Mouse (Mus musculus) neutrophil, adult 5-6 weeks (primary cell): Measurements from ENCODE around the gene Mthfd2. TPM values are rescaled to one million over a fixed set of nuclear protein-coding genes. Genes with fewer than 3 reads are reported as not detected.

Experiments used
- ATAC-seq: fragments of 151-379, 151-347 bp; 2 replicates; pipeline ENCODE4 v1.8.0; 2017; ENCODE audit warnings: mild to moderate bottlenecking, moderate TSS enrichment; ENCODE audit not compliant: insufficient number of reproducible peaks, poor library complexity, low FRiP score, severe bottlenecking; ENCODE audit errors: extremely low read depth
- total RNA-seq: library from RNA; stranded (forward); fragments of 200-1000 nt; gene quantifications from 2 replicates; pipeline ENCODE4 v1.2.3, GENCODE M21; 2017

Mthfd2 gene
- total RNA-seq, 1 experiment from 2014 or later = 8.4 TPM

- no peak for ATAC-seq
Measured at GRCm38 (mm10) chr6:83280256-83280955, 45.3 kb downstream of the Mthfd2 start.

DNA sequence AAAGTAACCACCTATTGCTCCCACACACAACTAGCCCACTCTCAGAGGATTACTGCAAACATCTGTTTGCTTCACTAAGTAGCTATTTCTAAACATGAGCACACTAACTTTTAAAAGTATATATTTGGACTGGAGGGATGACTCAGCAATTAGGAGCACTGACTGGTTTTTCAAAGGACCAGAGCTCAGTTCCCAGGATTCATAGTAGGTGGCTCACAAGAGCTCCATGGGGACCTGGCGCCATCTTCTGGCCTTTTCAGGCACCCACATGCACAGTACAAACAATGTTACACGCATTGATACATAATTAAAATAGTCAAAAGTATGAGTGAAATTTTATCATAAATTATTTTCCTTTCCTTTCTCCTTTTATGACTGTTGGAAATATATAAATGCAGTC lies 46.8 kb downstream of the Mthfd2 start:
- no peak for ATAC-seq

DNA sequence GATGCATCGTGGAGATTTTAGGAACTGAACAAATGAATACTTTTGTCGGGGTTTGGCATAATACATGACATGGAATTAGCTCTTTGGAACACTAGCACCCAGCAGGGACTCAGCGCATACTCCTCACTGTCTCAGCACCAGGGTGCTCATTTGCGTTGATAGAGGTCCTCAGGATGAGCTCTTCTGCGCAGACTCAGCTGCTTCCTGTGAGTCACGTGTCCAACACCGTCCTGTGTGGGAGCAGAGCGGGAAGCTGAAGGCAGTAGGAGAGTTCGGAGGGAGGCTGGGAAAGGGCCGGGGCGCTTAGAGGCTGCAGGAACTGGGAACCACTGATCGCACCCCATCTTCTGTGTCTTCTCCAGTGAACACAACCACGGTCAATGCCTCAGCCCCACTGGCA lies 48.6 kb downstream of the Mthfd2 start:
- no peak for ATAC-seq

DNA sequence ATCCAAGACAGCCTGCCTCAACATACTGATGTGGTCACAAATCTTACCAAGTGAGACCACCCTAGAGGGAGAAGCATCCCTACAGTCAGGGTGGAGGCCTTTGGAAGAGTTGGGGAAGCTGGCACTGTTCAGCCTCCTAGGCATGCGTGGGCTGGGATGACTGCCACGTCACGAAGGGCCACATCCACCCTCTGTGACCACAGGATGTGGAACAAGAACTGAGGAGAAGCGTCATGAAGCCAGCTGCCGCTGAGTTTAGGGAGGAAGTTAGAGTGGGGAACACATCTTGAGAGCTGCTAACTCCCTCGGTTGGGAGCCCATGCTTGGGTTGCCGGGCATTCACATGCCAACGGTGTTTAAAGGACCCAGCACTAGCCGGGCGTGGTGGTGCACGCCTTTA lies 52.0 kb downstream of the Mthfd2 start:
- no peak for ATAC-seq

DNA sequence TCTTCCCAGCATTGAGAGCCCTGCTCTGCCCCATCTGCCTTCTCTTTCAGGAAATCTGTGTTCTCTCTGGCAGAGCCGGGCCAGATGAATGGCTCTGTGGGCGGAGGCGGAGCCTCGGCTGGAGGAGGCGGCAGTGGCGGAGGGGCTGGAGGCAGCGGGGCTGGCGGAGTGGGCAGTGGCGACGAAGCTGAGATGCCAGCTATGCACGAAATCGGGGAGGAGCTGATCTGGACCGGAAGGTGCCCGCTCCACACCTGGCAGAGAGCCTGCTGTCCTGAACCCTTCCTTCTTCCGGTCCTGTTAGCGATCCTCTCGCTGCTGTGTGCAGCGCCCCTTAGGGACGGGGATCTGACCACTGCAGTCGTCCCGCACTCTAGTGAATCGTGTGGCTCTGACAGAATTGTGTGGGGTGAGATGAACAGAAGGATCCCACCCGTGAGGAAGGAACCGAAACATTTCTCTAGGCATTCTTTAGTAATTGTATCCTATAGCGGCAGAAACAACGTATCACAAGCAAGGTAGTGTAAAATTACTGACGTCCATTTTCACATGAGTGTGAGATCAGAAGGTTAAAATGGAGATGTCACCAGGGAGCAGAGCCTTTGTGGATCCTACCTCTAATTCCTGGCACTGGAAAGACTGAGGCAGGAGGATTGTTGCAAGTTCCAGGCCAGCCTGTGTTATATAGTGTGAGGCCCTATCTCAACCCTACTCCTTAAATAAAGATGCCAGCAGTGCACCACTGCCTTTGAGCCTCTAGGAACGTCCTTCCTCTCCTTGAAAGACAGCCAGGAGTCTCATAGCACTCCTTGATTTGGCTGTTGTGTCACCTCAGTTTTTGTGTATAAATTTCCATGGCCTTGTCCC lies 57.3 kb downstream of the Mthfd2 start:
- ATAC-seq = peak; percentile 65; the same call in 1 of the 2 replicates

DNA sequence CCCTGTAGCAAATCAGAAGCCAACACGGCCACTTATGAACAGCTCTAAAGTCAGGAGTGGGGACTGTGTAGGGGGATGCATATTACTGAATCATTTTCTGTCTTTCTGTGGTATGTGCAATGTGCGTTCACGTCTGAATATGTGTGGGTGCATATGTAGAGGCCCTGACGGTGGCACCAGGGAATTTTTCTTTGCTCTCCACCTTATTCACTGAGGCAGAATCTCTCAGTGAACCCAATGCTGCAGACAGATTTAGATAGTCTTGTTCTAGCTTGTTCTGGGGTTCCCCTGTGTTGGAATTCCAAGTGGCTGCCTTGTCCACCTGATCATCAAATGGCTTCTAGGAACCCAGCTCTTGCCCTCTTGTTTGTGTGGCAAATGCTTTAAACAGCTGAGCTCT lies 58.1 kb downstream of the Mthfd2 start:
- no peak for ATAC-seq

GRCm38 (mm10) chr6:83265653-83266052 lies 60.1 kb downstream of the Mthfd2 start:
- ATAC-seq = no peak

DNA sequence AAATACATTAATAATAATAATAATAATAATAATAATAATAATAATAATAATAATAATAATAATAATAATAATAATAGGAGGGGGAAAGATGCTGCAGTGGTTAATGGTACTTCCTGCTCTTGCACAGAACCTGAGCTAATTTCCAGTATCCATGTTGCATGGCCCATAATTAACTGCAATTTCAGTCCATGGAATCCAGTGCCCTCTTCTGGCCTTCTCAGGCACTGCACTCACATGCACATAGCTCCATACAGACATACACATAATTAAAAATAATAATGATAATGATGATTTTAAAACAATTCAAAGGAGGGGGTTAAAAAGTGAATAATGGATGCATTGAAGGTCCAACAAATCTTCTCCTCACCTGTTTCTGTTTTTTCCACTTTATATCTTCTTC lies 60.5 kb downstream of the Mthfd2 start:
- ATAC-seq = no peak

DNA sequence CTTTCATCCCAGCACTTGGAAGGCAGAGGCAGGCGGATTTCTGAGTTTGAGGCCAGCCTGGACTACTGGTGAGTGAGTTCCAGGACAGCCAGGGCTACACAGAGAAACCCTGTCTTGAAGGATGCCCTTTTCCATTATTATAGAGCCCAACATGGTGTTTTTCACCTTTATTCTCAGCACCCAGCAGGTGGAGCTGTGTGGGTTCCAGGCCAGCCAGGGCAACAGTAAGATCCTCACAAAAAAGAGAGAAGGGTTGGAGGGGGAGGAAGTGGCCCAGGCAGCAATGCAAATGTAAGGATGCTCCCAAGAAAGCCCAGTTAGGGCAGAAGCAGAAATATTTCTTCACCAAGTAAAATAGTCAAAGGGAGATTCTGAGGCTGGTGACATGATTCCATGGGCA lies 61.2 kb downstream of the Mthfd2 start:
- no peak for ATAC-seq

Other genes with a start within 250 kb of the Mthfd2 start
- 9.5 and 15.0 TPM in 2 replicates for gene Pcgf1, start 248.0 kb downstream of the Mthfd2 start, total RNA-seq
- gene Lbx2, start 239.5 kb downstream of the Mthfd2 start, total RNA-seq = not detected in 2 replicates
- 8.6 and 11.9 TPM in 2 replicates for gene Ccdc142, start 224.3 kb downstream of the Mthfd2 start, total RNA-seq
- gene Gm42688, start 224.3 kb downstream of the Mthfd2 start, total RNA-seq = 6.6 and 7.6 TPM in 2 replicates
- gene Mrpl53, start 216.9 kb downstream of the Mthfd2 start, total RNA-seq = 8.8 and 20.5 TPM in 2 replicates
- 36.2 and 36.5 TPM in 2 replicates for gene Mogs, start 210.4 kb downstream of the Mthfd2 start, total RNA-seq
- gene Wbp1, start 204.3 kb downstream of the Mthfd2 start, total RNA-seq = 79.6 and 83.8 TPM in 2 replicates
- gene Ino80b, start 200.5 kb downstream of the Mthfd2 start, total RNA-seq = 52.8 and 57.5 TPM in 2 replicates
- not detected in 2 replicates for gene Rtkn, start 190.4 kb downstream of the Mthfd2 start, total RNA-seq
- gene Wdr54, start 169.5 kb downstream of the Mthfd2 start, total RNA-seq = 0.49 TPM in 1 of 2 replicates, not detected in the other
- gene 1700003E16Rik, start 169.5 kb downstream of the Mthfd2 start, total RNA-seq = not detected in 2 replicates
- gene Dctn1, start 160.0 kb downstream of the Mthfd2 start, total RNA-seq = 80.4 and 83.4 TPM in 2 replicates
- gene Slc4a5, start 106.1 kb downstream of the Mthfd2 start, total RNA-seq = not detected in 2 replicates
- gene Mob1a, start 108 bp upstream of the Mthfd2 start, total RNA-seq = 245 and 270 TPM in 2 replicates
- gene Bola3, start 23.2 kb upstream of the Mthfd2 start, total RNA-seq = 24.7 and 25.7 TPM in 2 replicates
- gene Tet3, start 133.2 kb upstream of the Mthfd2 start, total RNA-seq = 37.2 and 39.9 TPM in 2 replicates
- gene Dguok, start 181.1 kb upstream of the Mthfd2 start, total RNA-seq = 46.1 and 46.7 TPM in 2 replicates
- gene Actg2, start 210.4 kb upstream of the Mthfd2 start, total RNA-seq = not detected in 2 replicates
- gene Stambp, start 246.8 kb upstream of the Mthfd2 start, total RNA-seq = 3.8 and 4.8 TPM in 2 replicates